In genomic region chr11:95575791-95576190, GRCm38 (mm10) we compare ENCODE assay signal across 11 mouse cellular contexts. TPM values are rescaled to one million over a fixed set of nuclear protein-coding genes. Genes with fewer than 3 reads are reported as not detected.
DNase-seq lines count a peak whose midpoint lies in the region; ATAC-seq and TF ChIP-seq lines count a peak whose summit lies in the region.
"Had no signal": no experiment of that assay in that cellular context is flagged by ENCODE, and none has a peak within 500 bp of the region (broad histone marks: within the 10 kb centered on the region; RNA-seq: fewer than 3 reads in every experiment).

No protein-coding gene starts in this region.

- ATAC-seq in intestine, postnatal 0 days = 0 out of 2 replicates have a peak, but pooled peaks have one; percentile 23
- ATAC-seq in intestine, embryonic 16.5 days = no peak
- no peak for ATAC-seq in embryonic facial prominence, embryonic 12.5 days (ENCODE audit: insufficient number of reproducible peaks, insufficient read depth, low FRiP score, low TSS enrichment)
- ATAC-seq in stomach, postnatal 0 days (ENCODE audit: low FRiP score, low TSS enrichment) = peak; percentile 61

- no peak overlapping the region for H3K9ac ChIP-seq in intestine, postnatal 0 days (ENCODE audit: low read depth, low read length)
- no peak overlapping the region for H3K9ac ChIP-seq in intestine, embryonic 16.5 days (ENCODE audit: low read depth, low read length)
- no peak overlapping the region for H3K9ac ChIP-seq in embryonic facial prominence, embryonic 12.5 days
- H3K9ac ChIP-seq in stomach, postnatal 0 days (ENCODE audit: low read length) = no peak overlapping the region
- H3K9ac ChIP-seq: forebrain, postnatal 0 days had no signal

- DNase-seq in urinary bladder, postnatal 14 days (ENCODE audit: low spot score) = peak; percentile 59
- DNase-seq in urinary bladder, postnatal 4 days (ENCODE audit: low spot score in 2 of 2) = no peak
- DNase-seq in stomach, postnatal 0 days (ENCODE audit: low spot score) = peak; percentile 48
- DNase-seq in liver = no peak
- DNase-seq in thymus, adult 2 months = no peak
- DNase-seq: forebrain, postnatal 0 days had no signal

- no peak overlapping the region for H3K4me2 ChIP-seq in intestine, postnatal 0 days (replicated peaks; ENCODE audit: low read depth)
- H3K4me2 ChIP-seq in intestine, embryonic 16.5 days (ENCODE audit: low read depth, low read length) = no peak overlapping the region
- H3K4me2 ChIP-seq in embryonic facial prominence, embryonic 12.5 days (replicated peaks) = no peak overlapping the region
- H3K4me2 ChIP-seq in stomach, postnatal 0 days (replicated peaks; ENCODE audit: low read depth) = no peak overlapping the region

- H3K27ac ChIP-seq in intestine, postnatal 0 days (ENCODE audit: low read depth, low read length) = no peak overlapping the region
- no peak overlapping the region for H3K27ac ChIP-seq in intestine, embryonic 16.5 days (ENCODE audit: low read length)
- peak overlapping the region; percentile 1; the same call in 1 of the 2 replicates for H3K27ac ChIP-seq in embryonic facial prominence, embryonic 12.5 days
- H3K27ac ChIP-seq in stomach, postnatal 0 days (replicated peaks) = no peak overlapping the region
- H3K27ac ChIP-seq in thymus, adult 2 months (ENCODE audit: control insufficient read depth, insufficient read depth, low read length) = no peak overlapping the region
- H3K27ac ChIP-seq: macrophage had no signal

- WGBS in intestine, postnatal 0 days = 42% methylated on average over 13 of the region's 13 CpGs
- WGBS in intestine, embryonic 16.5 days = 35% methylated on average over 13 of the region's 13 CpGs
- WGBS in embryonic facial prominence, embryonic 12.5 days = 7% methylated on average over 13 of the region's 13 CpGs
- WGBS in stomach, postnatal 0 days = 15% methylated on average over 13 of the region's 13 CpGs
- 72% methylated on average over 13 of the region's 13 CpGs for WGBS in thymus, adult 2 months

- H3K4me3 ChIP-seq in intestine, postnatal 0 days (ENCODE audit: low read depth, low read length) = no peak overlapping the region
- H3K4me3 ChIP-seq in intestine, embryonic 16.5 days (ENCODE audit: low read length) = no peak overlapping the region
- H3K4me3 ChIP-seq in embryonic facial prominence, embryonic 12.5 days = no peak overlapping the region
- no peak overlapping the region for H3K4me3 ChIP-seq in stomach, postnatal 0 days (ENCODE audit: low read depth, low read length)
- H3K4me3 ChIP-seq in thymus, adult 2 months (ENCODE audit: control insufficient read depth, insufficient read depth, low read length) = no peak overlapping the region

- no peaks in the 10 kb centered on the region for H3K9me3 ChIP-seq in intestine, postnatal 0 days (ENCODE audit: control insufficient read depth)
- no peaks in the 10 kb centered on the region for H3K9me3 ChIP-seq in intestine, embryonic 16.5 days (ENCODE audit: control insufficient read depth, low read length)
- H3K9me3 ChIP-seq in embryonic facial prominence, embryonic 12.5 days = no peaks in the 10 kb centered on the region
- H3K9me3 ChIP-seq in stomach, postnatal 0 days (ENCODE audit: control insufficient read depth, low read length) = no peaks in the 10 kb centered on the region
- H3K9me3 ChIP-seq: G1E had no signal

- H3K36me3 ChIP-seq in intestine, postnatal 0 days (ENCODE audit: control insufficient read depth, insufficient read depth) = no peaks in the 10 kb centered on the region
- H3K36me3 ChIP-seq in intestine, embryonic 16.5 days (ENCODE audit: control insufficient read depth, insufficient read depth, low read length) = no peaks in the 10 kb centered on the region
- peaks cover 3% of the 10 kb centered on the region; the same call in 1 of the 2 replicates for H3K36me3 ChIP-seq in embryonic facial prominence, embryonic 12.5 days
- H3K36me3 ChIP-seq in stomach, postnatal 0 days (ENCODE audit: control insufficient read depth, insufficient read depth, low read length) = no peaks in the 10 kb centered on the region
- no peaks in the 10 kb centered on the region for H3K36me3 ChIP-seq in thymus, adult 2 months (ENCODE audit: control insufficient read depth, insufficient read depth, low read length)
- H3K36me3 ChIP-seq: G1E had no signal

- peaks cover 3% of the 10 kb centered on the region; the same call in 1 of the 2 replicates for H3K4me1 ChIP-seq in intestine, postnatal 0 days (replicated peaks; ENCODE audit: control insufficient read depth, insufficient read depth, low read length)
- peaks cover 19% of the 10 kb centered on the region for H3K4me1 ChIP-seq in intestine, embryonic 16.5 days (ENCODE audit: control insufficient read depth, insufficient read depth, low read length)
- H3K4me1 ChIP-seq in embryonic facial prominence, embryonic 12.5 days = peaks cover 80% of the 10 kb centered on the region
- peaks cover 5% of the 10 kb centered on the region for H3K4me1 ChIP-seq in stomach, postnatal 0 days (replicated peaks; ENCODE audit: control insufficient read depth, insufficient read depth)
- H3K4me1 ChIP-seq in thymus, adult 2 months (replicated peaks; ENCODE audit: control insufficient read depth, insufficient read depth, low read length) = peaks cover 4% of the 10 kb centered on the region; the same call in 1 of the 2 replicates

- no peak for TF ChIP-seq CTCF in intestine, postnatal 0 days (IDR thresholded peaks at IDR 0.05; ENCODE audit: low read depth)
- no peak for TF ChIP-seq CTCF in stomach, postnatal 0 days (IDR thresholded peaks at IDR 0.05; ENCODE audit: low read depth)
- TF ChIP-seq CTCF in thymus, adult 2 months (IDR thresholded peaks at IDR 0.05; ENCODE audit: borderline replicate concordance, control insufficient read depth, extremely low read depth, insufficient read depth, low read length, poor library complexity) = no peak

- no peak for TF ChIP-seq EP300 in stomach, postnatal 0 days (optimal IDR thresholded peaks at IDR 0.05)

- TF ChIP-seq POLR2A in thymus, adult 2 months (IDR thresholded peaks at IDR 0.05; ENCODE audit: control insufficient read depth, extremely low read depth, insufficient read depth, low read length, poor library complexity) = no peak

- H3K27me3 ChIP-seq in intestine, postnatal 0 days (replicated peaks; ENCODE audit: control insufficient read depth, insufficient read depth, low read length) = peaks cover 39% of the 10 kb centered on the region
- H3K27me3 ChIP-seq in intestine, embryonic 16.5 days (replicated peaks; ENCODE audit: control insufficient read depth, insufficient read depth, low read length) = peaks cover 31% of the 10 kb centered on the region
- peaks cover 24% of the 10 kb centered on the region for H3K27me3 ChIP-seq in embryonic facial prominence, embryonic 12.5 days
- no peaks in the 10 kb centered on the region for H3K27me3 ChIP-seq in stomach, postnatal 0 days (ENCODE audit: control insufficient read depth, insufficient read depth, low read length)
- no peaks in the 10 kb centered on the region; the same call in 1 of the 2 replicates for H3K27me3 ChIP-seq in thymus, adult 2 months (ENCODE audit: control insufficient read depth, insufficient read depth, low read length)

RNA-seq across cellular contexts. Expression of gene Ngfr, which starts 11.7 kb away (rescaled TPM):
- polyA plus RNA-seq in intestine, postnatal 0 days (2015; fragmentation: Nextera tagmentation; extraction: Ambion mirVana) = 7.2 and 7.4 TPM in 2 replicates
- 15.5 and 15.8 TPM in 2 replicates for polyA plus RNA-seq in intestine, embryonic 16.5 days (2015; fragmentation: Nextera tagmentation; extraction: Ambion mirVana)
- polyA plus RNA-seq in embryonic facial prominence, embryonic 12.5 days (2016; fragmentation: Nextera tagmentation; extraction: Ambion mirVana) = 33.0 and 36.7 TPM in 2 replicates
- 3.9 and 4.8 TPM in 2 replicates for polyA plus RNA-seq in stomach, postnatal 0 days (2015; fragmentation: Nextera tagmentation; extraction: Ambion mirVana)
- 6.4 and 7.0 TPM in 2 replicates for polyA plus RNA-seq in thymus, adult 2 months (2012; rRNA removed)
- polyA plus RNA-seq: G1E had no signal

Comparison
In these comparisons a context has a peak if more than half of its experiments do, and no peak if none do; other contexts are left out.
1. ATAC-seq: peak in intestine, postnatal 0 days (single experiment) and stomach, postnatal 0 days (single experiment); none in intestine, embryonic 16.5 days (single experiment) and embryonic facial prominence, embryonic 12.5 days (single experiment).
2. DNase-seq: peak in urinary bladder, postnatal 14 days (single experiment) and stomach, postnatal 0 days (single experiment); none in urinary bladder, postnatal 4 days (0 of 2), liver (single experiment) and thymus, adult 2 months (single experiment).